Mouse (Mus musculus) G1E (cell line): ENCODE data around the gene Rad9a.

Source experiments
- CTCF ChIP-seq: IDR thresholded peaks from 2 replicates; pipeline ENCODE4 v1.5.1; 2012; ENCODE audit warnings: low read depth, low read length, inconsistent platforms, mixed read lengths
- GATA1 ChIP-seq: IDR thresholded peaks from 2 replicates; pipeline ENCODE4 v1.6.1; 2012; ENCODE audit warnings: borderline replicate concordance, low read length, inconsistent platforms, mixed read lengths
- GATA2 ChIP-seq: IDR thresholded peaks from 2 replicates; pipeline ENCODE4 v1.6.1; 2012; ENCODE audit warnings: low read depth, low read length, inconsistent platforms, borderline replicate concordance
- POLR2AphosphoS5 ChIP-seq: IDR thresholded peaks from 2 replicates; pipeline ENCODE4 v1.6.1; 2012; ENCODE audit warnings: low read depth, low read length, inconsistent platforms; ENCODE audit not compliant: insufficient replicate concordance
- TAL1 ChIP-seq: conservative IDR thresholded peaks from 2 replicates; pipeline ENCODE4 v1.6.1; 2012; ENCODE audit warnings: low read depth, low read length, inconsistent platforms, mixed read lengths

GRCm38 (mm10) chr19:4159049-4159448 is 42.4 kb downstream of the Rad9a start:
- TF ChIP-seq POLR2AphosphoS5 = no peak
- TF ChIP-seq CTCF = no peak
- no peak for TF ChIP-seq GATA1
- no peak for TF ChIP-seq GATA2
- no peak for TF ChIP-seq TAL1
